Mouse (Mus musculus): ENCODE measurements around the gene Lin7a. TPM values are rescaled to one million over a fixed set of nuclear protein-coding genes. Genes with fewer than 3 reads are reported as not detected.

Lin7a gene
- polyA plus RNA-seq, 1 experiment from 2014 or later = 39.1 TPM

- Histone ChIP-seq H3K4me3 (ENCODE audit: low read depth, low read length) (no peak overlapping the region), H3K9me3 (replicated peaks; ENCODE audit: control insufficient read depth, low read length, poor library complexity, severe bottlenecking) (no peaks in the 10 kb centered on the region), H3K27ac (ENCODE audit: low read length) (no peak overlapping the region), H3K4me1 (ENCODE audit: control insufficient read depth, insufficient read depth, low read length) (no peaks in the 10 kb centered on the region), H3K36me3 (ENCODE audit: control insufficient read depth, insufficient read depth, low read length) (no peaks in the 10 kb centered on the region), H3K27me3 (ENCODE audit: control insufficient read depth, insufficient read depth, low read depth, low read length) (no peaks in the 10 kb centered on the region), H3K4me2 (ENCODE audit: low read length) (no peak overlapping the region), H3K9ac (ENCODE audit: low read depth, low read length) (no peak overlapping the region)
- no peak for ATAC-seq
- 90% methylated on average over 4 of the region's 4 CpGs for WGBS
Observed at GRCm38 (mm10) chr10:107253191-107253965, 18.1 kb upstream of the Lin7a start.

- Histone ChIP-seq H3K4me3 (ENCODE audit: low read depth, low read length) (no peak overlapping the region), H3K4me2 (ENCODE audit: low read length) (no peak overlapping the region), H3K36me3 (ENCODE audit: control insufficient read depth, insufficient read depth, low read length) (no peaks in the 10 kb centered on the region), H3K9me3 (replicated peaks; ENCODE audit: control insufficient read depth, low read length, poor library complexity, severe bottlenecking) (no peaks in the 10 kb centered on the region), H3K9ac (ENCODE audit: low read depth, low read length) (no peak overlapping the region), H3K27me3 (ENCODE audit: control insufficient read depth, insufficient read depth, low read depth, low read length) (no peaks in the 10 kb centered on the region), H3K4me1 (ENCODE audit: control insufficient read depth, insufficient read depth, low read length) (no peaks in the 10 kb centered on the region), H3K27ac (ENCODE audit: low read length) (no peak overlapping the region)
- no peak for ATAC-seq
Observed at GRCm38 (mm10) chr10:107254656-107255055, 16.8 kb upstream of the Lin7a start.

- Histone ChIP-seq H3K9me3 (replicated peaks; ENCODE audit: control insufficient read depth, low read length, poor library complexity, severe bottlenecking) (no peaks in the 10 kb centered on the region), H3K27me3 (ENCODE audit: control insufficient read depth, insufficient read depth, low read depth, low read length) (no peaks in the 10 kb centered on the region), H3K27ac (ENCODE audit: low read length) (no peak overlapping the region), H3K4me3 (ENCODE audit: low read depth, low read length) (no peak overlapping the region), H3K9ac (ENCODE audit: low read depth, low read length) (no peak overlapping the region), H3K36me3 (ENCODE audit: control insufficient read depth, insufficient read depth, low read length) (no peaks in the 10 kb centered on the region), H3K4me2 (ENCODE audit: low read length) (no peak overlapping the region), H3K4me1 (ENCODE audit: control insufficient read depth, insufficient read depth, low read length) (no peaks in the 10 kb centered on the region)
- 92% methylated on average over 6 of the region's 6 CpGs for WGBS
- no peak for ATAC-seq
Observed at GRCm38 (mm10) chr10:107255351-107256050, 16.0 kb upstream of the Lin7a start.

GRCm38 (mm10) chr10:107256451-107256960, 15.0 kb upstream of the Lin7a start:
- ATAC-seq = no peak
- Histone ChIP-seq H3K9me3 (replicated peaks; ENCODE audit: control insufficient read depth, low read length, poor library complexity, severe bottlenecking) (no peaks in the 10 kb centered on the region), H3K4me2 (ENCODE audit: low read length) (no peak overlapping the region), H3K36me3 (ENCODE audit: control insufficient read depth, insufficient read depth, low read length) (no peaks in the 10 kb centered on the region), H3K4me1 (ENCODE audit: control insufficient read depth, insufficient read depth, low read length) (no peaks in the 10 kb centered on the region), H3K27ac (ENCODE audit: low read length) (no peak overlapping the region), H3K9ac (ENCODE audit: low read depth, low read length) (no peak overlapping the region), H3K27me3 (ENCODE audit: control insufficient read depth, insufficient read depth, low read depth, low read length) (no peaks in the 10 kb centered on the region), H3K4me3 (ENCODE audit: low read depth, low read length) (no peak overlapping the region)
- WGBS = 84% methylated on average over 5 of the region's 5 CpGs

GRCm38 (mm10) chr10:107260428-107260827, 11.1 kb upstream of the Lin7a start:
- ATAC-seq = no peak
- Histone ChIP-seq H3K36me3 (ENCODE audit: control insufficient read depth, insufficient read depth, low read length) (no peaks in the 10 kb centered on the region), H3K27me3 (ENCODE audit: control insufficient read depth, insufficient read depth, low read depth, low read length) (no peaks in the 10 kb centered on the region), H3K4me3 (ENCODE audit: low read depth, low read length) (no peak overlapping the region), H3K9ac (ENCODE audit: low read depth, low read length) (no peak overlapping the region), H3K4me2 (ENCODE audit: low read length) (no peak overlapping the region), H3K9me3 (replicated peaks; ENCODE audit: control insufficient read depth, low read length, poor library complexity, severe bottlenecking) (no peaks in the 10 kb centered on the region), H3K27ac (ENCODE audit: low read length) (no peak overlapping the region), H3K4me1 (ENCODE audit: control insufficient read depth, insufficient read depth, low read length) (no peaks in the 10 kb centered on the region)
- WGBS = 88% methylated on average over 2 of the region's 2 CpGs

GRCm38 (mm10) chr10:107272131-107272803, 781 bp downstream of the Lin7a start:
- H3K4me3 ChIP-seq (ENCODE audit: low read depth, low read length) = peak overlapping the region; percentile 75
- H3K4me2 ChIP-seq (ENCODE audit: low read length) = peak overlapping the region; percentile 64
- H3K9me3 ChIP-seq (replicated peaks; ENCODE audit: control insufficient read depth, low read length, poor library complexity, severe bottlenecking) = no peaks in the 10 kb centered on the region
- H3K27ac ChIP-seq (ENCODE audit: low read length) = peak overlapping the region; percentile 87
- no peaks in the 10 kb centered on the region for H3K36me3 ChIP-seq (ENCODE audit: control insufficient read depth, insufficient read depth, low read length)
- under 1% methylated on average over 41 of the region's 41 CpGs for WGBS
- H3K4me1 ChIP-seq (ENCODE audit: control insufficient read depth, insufficient read depth, low read length) = peaks cover 8% of the 10 kb centered on the region
- H3K27me3 ChIP-seq (ENCODE audit: control insufficient read depth, insufficient read depth, low read depth, low read length) = no peaks in the 10 kb centered on the region
- peak; percentile 83 for ATAC-seq
- peak overlapping the region; percentile 88 for H3K9ac ChIP-seq (ENCODE audit: low read depth, low read length)

GRCm38 (mm10) chr10:107272804-107273145, 1.3 kb downstream of the Lin7a start:
- Histone ChIP-seq H3K4me1 (ENCODE audit: control insufficient read depth, insufficient read depth, low read length) (peaks cover 8% of the 10 kb centered on the region), H3K4me3 (ENCODE audit: low read depth, low read length) (peak overlapping the region; percentile 75), H3K36me3 (ENCODE audit: control insufficient read depth, insufficient read depth, low read length) (no peaks in the 10 kb centered on the region), H3K4me2 (ENCODE audit: low read length) (peak overlapping the region; percentile 64), H3K27me3 (ENCODE audit: control insufficient read depth, insufficient read depth, low read depth, low read length) (no peaks in the 10 kb centered on the region), H3K27ac (ENCODE audit: low read length) (peak overlapping the region; percentile 87), H3K9me3 (replicated peaks; ENCODE audit: control insufficient read depth, low read length, poor library complexity, severe bottlenecking) (no peaks in the 10 kb centered on the region), H3K9ac (ENCODE audit: low read depth, low read length) (peak overlapping the region; percentile 88)
- peak; percentile 84 for ATAC-seq
- 1% methylated on average over 11 of the region's 11 CpGs for WGBS

GRCm38 (mm10) chr10:107273848-107274247, 2.4 kb downstream of the Lin7a start:
- Histone ChIP-seq H3K36me3 (ENCODE audit: control insufficient read depth, insufficient read depth, low read length) (no peaks in the 10 kb centered on the region), H3K27me3 (ENCODE audit: control insufficient read depth, insufficient read depth, low read depth, low read length) (no peaks in the 10 kb centered on the region), H3K9me3 (replicated peaks; ENCODE audit: control insufficient read depth, low read length, poor library complexity, severe bottlenecking) (no peaks in the 10 kb centered on the region), H3K4me3 (ENCODE audit: low read depth, low read length) (peak overlapping the region; percentile 75), H3K4me2 (ENCODE audit: low read length) (peak overlapping the region; percentile 64), H3K4me1 (ENCODE audit: control insufficient read depth, insufficient read depth, low read length) (peaks cover 8% of the 10 kb centered on the region), H3K27ac (ENCODE audit: low read length) (no peak overlapping the region), H3K9ac (ENCODE audit: low read depth, low read length) (no peak overlapping the region)
- 46% methylated on average over 6 of the region's 6 CpGs for WGBS
- no peak for ATAC-seq

- peaks cover 8% of the 10 kb centered on the region for H3K4me1 ChIP-seq (ENCODE audit: control insufficient read depth, insufficient read depth, low read length)
- no peak for ATAC-seq
- no peak overlapping the region for H3K4me2 ChIP-seq (ENCODE audit: low read length)
- no peak overlapping the region for H3K27ac ChIP-seq (ENCODE audit: low read length)
- WGBS = 65% methylated on average over 3 of the region's 3 CpGs
- H3K27me3 ChIP-seq (ENCODE audit: control insufficient read depth, insufficient read depth, low read depth, low read length) = no peaks in the 10 kb centered on the region
- H3K9ac ChIP-seq (ENCODE audit: low read depth, low read length) = no peak overlapping the region
- no peaks in the 10 kb centered on the region for H3K36me3 ChIP-seq (ENCODE audit: control insufficient read depth, insufficient read depth, low read length)
- no peaks in the 10 kb centered on the region for H3K9me3 ChIP-seq (replicated peaks; ENCODE audit: control insufficient read depth, low read length, poor library complexity, severe bottlenecking)
- no peak overlapping the region for H3K4me3 ChIP-seq (ENCODE audit: low read depth, low read length)
Observed at GRCm38 (mm10) chr10:107274785-107275184, 3.3 kb downstream of the Lin7a start.

Data from midbrain, embryonic 16.5 days (tissue).